Mouse (Mus musculus) hindbrain, embryonic 14.5 days (tissue): ENCODE data around the gene Pcdh9. TPM values are rescaled to one million over a fixed set of nuclear protein-coding genes. Genes with fewer than 3 reads are reported as not detected.

ENCODE experiments used
- ATAC-seq: fragments of 200-750 bp; cut with Nextera tagmentation; 2 replicates; pipeline ENCODE4 v1.8.0; 2017; ENCODE audit warnings: moderate number of reproducible peaks, mild to moderate bottlenecking, moderate TSS enrichment, moderate library complexity; ENCODE audit not compliant: low FRiP score
- DNase-seq: peaks from one replicate; pipeline ENCODE4 v3.0.0-alpha.2; 2015; ENCODE audit warnings: low spot score
- H3K27ac ChIP-seq: fragments of 300-500 bp; sonication (generic); 2 replicates; pipeline ENCODE4 v1.5.1; 2014; ENCODE audit warnings: mild to moderate bottlenecking, moderate library complexity
- H3K27me3 ChIP-seq: fragments of 300-500 bp; sonication (generic); 2 replicates; pipeline ENCODE4 v1.6.1; 2014; ENCODE audit warnings: mild to moderate bottlenecking, low read length, mixed read lengths; ENCODE audit not compliant: control insufficient read depth, insufficient read depth
- H3K36me3 ChIP-seq: fragments of 300-500 bp; sonication (generic); replicated peaks from 2 replicates; pipeline ENCODE4 v1.6.1; 2014; ENCODE audit not compliant: control insufficient read depth, insufficient read depth
- H3K4me1 ChIP-seq: fragments of 300-500 bp; sonication (generic); replicated peaks from 2 replicates; pipeline ENCODE4 v1.6.1; 2014; ENCODE audit warnings: antibody characterized with exemption, low read length, mixed read lengths; ENCODE audit not compliant: control insufficient read depth, insufficient read depth
- H3K4me2 ChIP-seq: fragments of 300-500 bp; sonication (generic); replicated peaks from 2 replicates; pipeline ENCODE4 v1.6.1; 2014; ENCODE audit warnings: mild to moderate bottlenecking, moderate library complexity
- H3K4me3 ChIP-seq: fragments of 300-500 bp; sonication (generic); replicated peaks from 2 replicates; pipeline ENCODE4 v1.5.1; 2014; ENCODE audit warnings: mild to moderate bottlenecking, low read length
- H3K9ac ChIP-seq: fragments of 300-500 bp; sonication (generic); 2 replicates; pipeline ENCODE4 v1.6.1; 2014
- H3K9me3 ChIP-seq: fragments of 300-500 bp; sonication (generic); 2 replicates; pipeline ENCODE4 v1.6.1; 2016; ENCODE audit warnings: low read length; ENCODE audit not compliant: control insufficient read depth
- WGBS: fragments of 180-500 bp; shearing (Covaris S2); extraction: QIAGEN DNeasy Blood & Tissue Kit; methylation state at CpG from one replicate; pipeline ENCODE4 v1.1.7; 2014; 5-methylcytosine and 5-hydroxymethylcytosine counted together
- polyA plus RNA-seq: library from polyadenylated mRNA; unstranded; fragments of >200 nt; fragmentation: Nextera tagmentation; extraction: Ambion mirVana; gene quantifications from 2 replicates; pipeline ENCODE4 v1.2.1, GENCODE M21; 2014

Pcdh9 gene
- polyA plus RNA-seq, 1 experiment from 2014 or later, result 177 TPM

DNA sequence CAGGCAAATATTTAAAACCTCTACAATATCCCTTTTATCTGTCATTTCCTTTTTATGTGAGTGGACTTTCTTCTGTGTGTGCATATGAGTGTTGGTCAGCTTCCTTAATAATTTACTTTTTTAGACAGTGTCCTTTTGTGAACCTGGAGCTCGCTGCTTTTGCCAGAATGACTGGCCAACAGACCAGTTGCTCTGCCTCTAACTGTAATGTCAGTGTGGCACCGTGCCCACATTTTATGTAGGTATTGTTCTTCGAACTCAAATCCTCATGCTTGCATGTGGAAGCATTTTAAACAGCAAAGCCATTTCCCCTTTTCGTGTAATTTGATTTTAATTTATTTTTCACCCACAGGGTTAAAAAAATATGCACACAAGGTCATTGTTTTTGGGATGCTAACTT, 748.4 kb downstream of the Pcdh9 start:
- DNase-seq (no peak), ATAC-seq (no peak)
- H3K36me3 ChIP-seq, result no peaks in the 10 kb centered on the region
- WGBS, result 84% methylated on average over 4 of the region's 4 CpGs
- no peak overlapping the region for H3K4me2 ChIP-seq
- no peaks in the 10 kb centered on the region for H3K4me1 ChIP-seq
- H3K9me3 ChIP-seq, result no peaks in the 10 kb centered on the region
- no peak overlapping the region for H3K4me3 ChIP-seq
- H3K9ac ChIP-seq, result no peak overlapping the region
- H3K27ac ChIP-seq, result no peak overlapping the region
- no peaks in the 10 kb centered on the region for H3K27me3 ChIP-seq

GRCm38 (mm10) chr14:93126993-93127392, 763.5 kb downstream of the Pcdh9 start:
- Histone ChIP-seq H3K9ac (no peak overlapping the region), H3K4me2 (no peak overlapping the region), H3K4me1 (no peaks in the 10 kb centered on the region), H3K36me3 (no peaks in the 10 kb centered on the region), H3K4me3 (no peak overlapping the region), H3K27me3 (no peaks in the 10 kb centered on the region), H3K9me3 (no peaks in the 10 kb centered on the region), H3K27ac (no peak overlapping the region)
- ATAC-seq (no peak), DNase-seq (no peak)
- 87% methylated on average over 3 of the region's 3 CpGs for WGBS

- no peak overlapping the region for H3K4me3 ChIP-seq
- DNase-seq, result no peak
- 61% methylated on average over 2 of the region's 2 CpGs for WGBS
- H3K9me3 ChIP-seq, result no peaks in the 10 kb centered on the region
- H3K4me2 ChIP-seq, result no peak overlapping the region
- no peaks in the 10 kb centered on the region for H3K27me3 ChIP-seq
- ATAC-seq, result no peak
- H3K27ac ChIP-seq, result no peak overlapping the region
- H3K36me3 ChIP-seq, result no peaks in the 10 kb centered on the region
- no peaks in the 10 kb centered on the region for H3K4me1 ChIP-seq
- H3K9ac ChIP-seq, result no peak overlapping the region
Observed at GRCm38 (mm10) chr14:93102755-93103154, 787.7 kb downstream of the Pcdh9 start.

DNA sequence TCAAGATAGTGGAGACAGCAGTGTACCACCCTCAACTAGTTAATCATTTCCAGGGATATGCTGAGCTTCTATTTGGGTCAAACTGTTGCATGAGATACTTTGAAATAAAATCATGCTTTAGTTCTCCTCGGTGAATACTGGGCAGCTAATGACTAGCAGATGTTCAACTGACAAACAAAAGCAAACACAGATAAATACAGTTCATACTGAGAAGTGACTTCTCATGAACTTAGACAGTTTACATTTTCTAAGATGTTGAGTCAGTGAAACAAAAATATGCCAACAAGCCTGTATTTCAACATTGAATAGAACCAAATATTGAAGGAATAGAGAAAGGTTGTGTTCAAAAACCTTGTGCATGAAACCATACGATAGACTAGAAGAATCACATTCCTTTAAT, 795.4 kb downstream of the Pcdh9 start:
- ATAC-seq, result no peak
- H3K27ac ChIP-seq, result no peak overlapping the region
- WGBS, result 74% methylated on average over 2 of the region's 2 CpGs

GRCm38 (mm10) chr14:93092806-93093205, 797.7 kb downstream of the Pcdh9 start:
- no peaks in the 10 kb centered on the region for H3K4me1 ChIP-seq
- H3K9me3 ChIP-seq, result no peaks in the 10 kb centered on the region
- H3K27me3 ChIP-seq, result no peaks in the 10 kb centered on the region
- H3K4me3 ChIP-seq, result no peak overlapping the region
- no peaks in the 10 kb centered on the region for H3K36me3 ChIP-seq
- H3K9ac ChIP-seq, result no peak overlapping the region
- DNase-seq, result no peak
- WGBS, result 90% methylated on average over 4 of the region's 4 CpGs
- ATAC-seq, result no peak
- H3K27ac ChIP-seq, result no peak overlapping the region
- no peak overlapping the region for H3K4me2 ChIP-seq

More for the DNA sequence above, 795.4 kb downstream of the Pcdh9 start:
- Histone ChIP-seq H3K4me1 (no peaks in the 10 kb centered on the region), H3K36me3 (no peaks in the 10 kb centered on the region), H3K9ac (no peak overlapping the region), H3K27me3 (no peaks in the 10 kb centered on the region), H3K9me3 (no peaks in the 10 kb centered on the region), H3K4me3 (no peak overlapping the region), H3K4me2 (no peak overlapping the region)
- DNase-seq, result no peak

GRCm38 (mm10) chr14:93085646-93086045, 804.8 kb downstream of the Pcdh9 start:
- ATAC-seq (no peak), DNase-seq (no peak)
- Histone ChIP-seq H3K4me1 (no peaks in the 10 kb centered on the region; the same call in 1 of the 2 replicates), H3K4me3 (no peak overlapping the region), H3K9ac (no peak overlapping the region), H3K4me2 (no peak overlapping the region), H3K27me3 (no peaks in the 10 kb centered on the region), H3K27ac (no peak overlapping the region), H3K36me3 (no peaks in the 10 kb centered on the region), H3K9me3 (no peaks in the 10 kb centered on the region)
- WGBS, result 78% methylated on average over 2 of the region's 2 CpGs

DNA sequence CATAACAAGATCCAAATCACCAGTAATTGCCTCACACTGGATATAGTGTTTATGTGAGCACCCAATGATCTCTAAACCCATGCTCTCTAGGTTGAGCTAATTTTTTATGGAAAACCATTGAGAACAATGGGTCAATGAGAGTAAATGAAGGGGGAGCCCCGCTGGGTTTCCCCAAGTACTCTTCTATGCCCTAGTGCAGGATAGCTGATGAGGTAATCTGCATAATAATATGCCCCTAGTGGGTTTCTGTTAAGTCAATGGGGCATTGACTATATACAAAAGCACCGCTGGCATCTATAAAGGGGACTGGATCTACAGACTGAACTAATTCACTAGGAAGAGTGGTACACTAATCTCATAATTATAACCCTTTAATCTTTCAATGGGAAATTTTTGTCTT, 807.3 kb downstream of the Pcdh9 start:
- Histone ChIP-seq H3K4me3 (no peak overlapping the region), H3K27ac (no peak overlapping the region), H3K9ac (no peak overlapping the region), H3K9me3 (no peaks in the 10 kb centered on the region), H3K36me3 (no peaks in the 10 kb centered on the region), H3K4me2 (no peak overlapping the region), H3K27me3 (no peaks in the 10 kb centered on the region), H3K4me1 (no peaks in the 10 kb centered on the region; the same call in 1 of the 2 replicates)
- DNase-seq (no peak), ATAC-seq (0 out of 2 replicates have a peak, but pooled peaks have one; percentile 59)
- 4% methylated on average over 2 of the region's 2 CpGs for WGBS

- H3K27ac ChIP-seq, result no peak overlapping the region
- WGBS, result 25% methylated on average over 2 of the region's 2 CpGs
- no peak overlapping the region for H3K9ac ChIP-seq
- H3K4me3 ChIP-seq, result no peak overlapping the region
- ATAC-seq (no peak), DNase-seq (no peak)
- no peaks in the 10 kb centered on the region for H3K36me3 ChIP-seq
- H3K27me3 ChIP-seq, result no peaks in the 10 kb centered on the region
- no peak overlapping the region for H3K4me2 ChIP-seq
- H3K9me3 ChIP-seq, result no peaks in the 10 kb centered on the region
- no peaks in the 10 kb centered on the region; the same call in 1 of the 2 replicates for H3K4me1 ChIP-seq
Observed at GRCm38 (mm10) chr14:93080910-93081309, 809.6 kb downstream of the Pcdh9 start.

- no peak overlapping the region for H3K27ac ChIP-seq
- H3K9me3 ChIP-seq, result no peaks in the 10 kb centered on the region
- 73% methylated on average over 2 of the region's 2 CpGs for WGBS
- DNase-seq (no peak), ATAC-seq (no peak)
- H3K4me3 ChIP-seq, result no peak overlapping the region
- H3K4me2 ChIP-seq, result no peak overlapping the region
- no peaks in the 10 kb centered on the region for H3K36me3 ChIP-seq
- no peaks in the 10 kb centered on the region for H3K4me1 ChIP-seq
- H3K9ac ChIP-seq, result no peak overlapping the region
- H3K27me3 ChIP-seq, result no peaks in the 10 kb centered on the region
Observed at GRCm38 (mm10) chr14:93075761-93076160, 814.7 kb downstream of the Pcdh9 start.

- DNase-seq (no peak), ATAC-seq (no peak)
- H3K4me1 ChIP-seq, result peaks cover 12% of the 10 kb centered on the region
- WGBS, result 64% methylated on average over 5 of the region's 5 CpGs
- H3K4me2 ChIP-seq, result no peak overlapping the region
- H3K27ac ChIP-seq, result no peak overlapping the region
- H3K9ac ChIP-seq, result no peak overlapping the region
- no peaks in the 10 kb centered on the region for H3K36me3 ChIP-seq
- no peaks in the 10 kb centered on the region for H3K9me3 ChIP-seq
- H3K27me3 ChIP-seq, result no peaks in the 10 kb centered on the region
- no peak overlapping the region for H3K4me3 ChIP-seq
Observed at GRCm38 (mm10) chr14:93072346-93072745, 818.1 kb downstream of the Pcdh9 start.
